Mouse (Mus musculus): ENCODE results near the gene Iqsec1. TPM values are rescaled to one million over a fixed set of nuclear protein-coding genes. Genes with fewer than 3 reads are reported as not detected.

The Iqsec1 gene
- polyA plus RNA-seq, 1 experiment from 2014 or later, result 11.6 TPM

DNA sequence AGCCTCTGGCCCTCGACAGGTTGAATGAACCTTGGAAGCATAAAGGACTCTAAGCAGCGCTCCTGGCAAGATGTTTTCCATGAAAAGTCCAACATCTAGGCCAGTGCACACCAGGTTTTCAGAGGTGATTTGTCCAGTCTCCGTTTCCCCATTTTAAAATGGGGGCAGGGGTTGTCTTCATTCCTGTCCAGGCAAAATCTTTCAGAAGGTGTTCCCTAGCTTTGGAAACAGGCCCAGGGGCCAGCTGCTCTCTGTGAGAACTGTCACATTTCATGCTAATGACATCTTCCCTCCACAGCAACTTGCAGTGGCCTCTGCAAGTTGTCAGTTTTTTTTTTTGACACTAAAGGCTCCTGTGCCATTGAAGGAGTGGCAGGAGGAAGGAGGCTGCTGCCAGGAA is 180.4 kb downstream of the Iqsec1 start:
- H3K9ac ChIP-seq, result no peak overlapping the region
- no peak for ATAC-seq (ENCODE audit: insufficient number of reproducible peaks, low FRiP score, low TSS enrichment, low read depth)
- H3K27me3 ChIP-seq, result no peaks in the 10 kb centered on the region
- H3K4me3 ChIP-seq, result no peak overlapping the region
- no peak overlapping the region for H3K4me2 ChIP-seq
- WGBS, result 55% methylated on average over 3 of the region's 3 CpGs
- H3K36me3 ChIP-seq, result no peaks in the 10 kb centered on the region
- peaks cover 36% of the 10 kb centered on the region for H3K4me1 ChIP-seq
- H3K9me3 ChIP-seq, result no peaks in the 10 kb centered on the region
- 0 out of 2 replicates have a peak overlapping the region, but pooled peaks have one; percentile 24 for H3K27ac ChIP-seq

DNA sequence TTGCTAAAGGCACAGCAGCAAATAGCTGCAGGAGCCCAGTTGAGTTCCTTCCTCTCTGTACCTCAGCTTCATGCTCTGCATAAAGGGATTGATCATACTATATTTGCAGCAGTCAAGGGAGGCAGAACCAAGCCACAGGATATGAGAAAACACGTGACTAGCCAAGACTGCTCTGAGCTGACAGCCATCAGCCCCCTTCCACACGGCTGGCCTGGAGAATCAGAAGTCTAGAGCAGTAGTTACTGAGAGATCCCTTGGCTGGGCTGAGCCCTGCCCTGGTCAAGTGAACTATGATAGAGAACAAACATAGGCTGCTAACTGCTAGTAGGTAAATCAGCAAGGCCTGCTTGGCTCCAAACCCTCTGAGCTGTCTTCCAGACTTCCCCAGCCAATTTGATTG is 180.9 kb downstream of the Iqsec1 start:
- Histone ChIP-seq H3K4me1 (peaks cover 39% of the 10 kb centered on the region), H3K4me2 (no peak overlapping the region), H3K36me3 (no peaks in the 10 kb centered on the region), H3K9me3 (no peaks in the 10 kb centered on the region), H3K4me3 (no peak overlapping the region), H3K9ac (no peak overlapping the region), H3K27ac (no peak overlapping the region), H3K27me3 (no peaks in the 10 kb centered on the region)
- ATAC-seq (ENCODE audit: insufficient number of reproducible peaks, low FRiP score, low TSS enrichment, low read depth), result no peak
- 49% methylated on average over 2 of the region's 2 CpGs for WGBS

DNA sequence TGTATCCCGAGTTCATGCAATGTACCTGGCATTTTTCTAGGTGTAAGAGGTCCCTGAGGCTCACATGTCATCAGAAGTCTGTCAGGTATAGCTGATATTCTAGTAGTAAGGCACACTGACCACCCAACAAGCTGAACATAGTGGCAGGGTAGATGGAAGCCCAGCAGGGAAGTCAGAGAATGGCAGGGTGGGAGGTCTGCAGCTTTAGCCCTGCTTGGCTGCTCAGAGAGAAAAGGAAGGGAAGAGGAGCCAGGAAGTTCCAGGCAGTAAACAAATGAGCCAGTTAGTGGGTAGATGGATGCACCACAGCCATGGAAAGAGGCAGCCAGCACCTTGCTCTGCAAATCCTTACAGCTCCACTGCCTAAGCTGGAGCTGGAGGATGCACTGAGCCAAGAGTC is 181.7 kb downstream of the Iqsec1 start:
- WGBS, result 87% methylated on average over 1 of the region's 1 CpGs
- H3K27me3 ChIP-seq, result no peaks in the 10 kb centered on the region

DNA sequence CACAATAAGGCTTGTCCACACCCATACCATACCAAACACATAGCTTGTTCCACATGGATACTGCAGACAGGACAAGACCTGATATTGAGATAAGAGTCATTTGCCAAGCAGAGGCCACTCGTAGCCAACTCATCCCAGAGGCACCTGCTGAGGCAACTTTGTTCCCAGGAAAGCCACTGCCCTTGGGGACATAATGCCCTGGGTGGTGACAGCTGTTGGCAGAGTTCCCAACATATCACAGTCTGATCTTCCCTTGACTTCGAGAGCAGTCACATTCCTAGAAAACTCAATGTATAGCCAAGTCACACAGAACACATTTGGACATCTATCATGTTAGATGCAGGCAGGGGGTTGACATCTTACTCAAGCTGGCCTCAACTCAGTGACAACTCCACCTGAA is 183.4 kb downstream of the Iqsec1 start:
- H3K27ac ChIP-seq, result no peak overlapping the region
- no peaks in the 10 kb centered on the region for H3K27me3 ChIP-seq
- H3K4me2 ChIP-seq, result no peak overlapping the region
- H3K36me3 ChIP-seq, result no peaks in the 10 kb centered on the region
- 57% methylated on average over 2 of the region's 2 CpGs for WGBS
- no peaks in the 10 kb centered on the region for H3K9me3 ChIP-seq
- H3K4me1 ChIP-seq, result peaks cover 35% of the 10 kb centered on the region
- H3K9ac ChIP-seq, result no peak overlapping the region
- ATAC-seq (ENCODE audit: insufficient number of reproducible peaks, low FRiP score, low TSS enrichment, low read depth), result no peak
- no peak overlapping the region for H3K4me3 ChIP-seq

More for the DNA sequence above, 181.7 kb downstream of the Iqsec1 start:
- Histone ChIP-seq H3K27ac (no peak overlapping the region), H3K9me3 (no peaks in the 10 kb centered on the region), H3K9ac (no peak overlapping the region), H3K4me3 (no peak overlapping the region), H3K4me1 (peaks cover 45% of the 10 kb centered on the region), H3K4me2 (no peak overlapping the region), H3K36me3 (no peaks in the 10 kb centered on the region)
- ATAC-seq (ENCODE audit: insufficient number of reproducible peaks, low FRiP score, low TSS enrichment, low read depth), result no peak

DNA sequence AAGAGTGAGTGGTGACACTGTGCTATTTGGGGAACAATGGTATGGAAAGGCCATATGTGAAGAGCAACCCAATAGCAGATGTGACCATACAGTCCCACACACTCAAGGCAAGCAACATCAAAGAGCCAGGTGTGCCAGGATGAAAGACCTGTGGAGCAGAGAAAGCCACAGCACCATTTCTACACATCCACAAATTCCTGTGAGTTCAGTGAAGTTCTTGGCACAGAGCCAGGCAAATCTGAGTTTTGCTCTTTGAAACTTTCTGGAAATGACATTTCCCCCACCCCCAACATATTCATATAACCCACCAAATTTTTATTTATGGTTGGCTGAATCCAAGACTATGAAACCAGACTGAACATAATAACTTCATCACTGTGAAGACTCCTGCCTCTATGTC is 183.8 kb downstream of the Iqsec1 start:
- H3K9ac ChIP-seq, result no peak overlapping the region
- H3K4me3 ChIP-seq, result no peak overlapping the region
- no peaks in the 10 kb centered on the region for H3K36me3 ChIP-seq
- ATAC-seq (ENCODE audit: insufficient number of reproducible peaks, low FRiP score, low TSS enrichment, low read depth), result no peak
- no peak overlapping the region for H3K4me2 ChIP-seq
- H3K27ac ChIP-seq, result peak overlapping the region; percentile 23; the same call in 1 of the 2 replicates
- no peaks in the 10 kb centered on the region for H3K9me3 ChIP-seq
- peaks cover 31% of the 10 kb centered on the region for H3K4me1 ChIP-seq
- no peaks in the 10 kb centered on the region for H3K27me3 ChIP-seq

DNA sequence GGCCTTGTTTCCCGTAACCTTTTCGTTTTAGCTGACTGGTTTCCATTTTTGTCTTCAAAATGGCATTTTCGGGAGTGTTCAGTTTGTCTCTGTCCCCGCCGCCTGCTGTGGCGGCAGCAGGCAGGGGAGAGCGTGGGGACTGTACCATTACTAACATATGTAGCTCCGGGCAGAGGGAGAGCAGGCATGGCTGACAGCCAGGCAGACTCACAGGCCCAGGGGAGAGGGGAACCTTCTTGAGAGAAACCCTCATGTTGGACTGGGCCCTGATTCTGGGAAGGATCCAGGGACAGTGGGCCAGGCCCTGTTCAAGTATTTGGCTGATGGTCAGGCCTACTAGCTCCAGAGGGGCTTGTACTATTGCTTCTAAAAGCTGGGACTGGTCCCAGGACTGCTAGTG is 185.9 kb downstream of the Iqsec1 start:
- Histone ChIP-seq H3K4me3 (no peak overlapping the region), H3K27me3 (no peaks in the 10 kb centered on the region), H3K36me3 (no peaks in the 10 kb centered on the region), H3K9me3 (no peaks in the 10 kb centered on the region), H3K4me2 (no peak overlapping the region), H3K4me1 (peaks cover 14% of the 10 kb centered on the region), H3K27ac (peak overlapping the region; percentile 43; the same call in 1 of the 2 replicates), H3K9ac (no peak overlapping the region)
- 64% methylated on average over 8 of the region's 8 CpGs for WGBS
- no peak for ATAC-seq (ENCODE audit: insufficient number of reproducible peaks, low FRiP score, low TSS enrichment, low read depth)

DNA sequence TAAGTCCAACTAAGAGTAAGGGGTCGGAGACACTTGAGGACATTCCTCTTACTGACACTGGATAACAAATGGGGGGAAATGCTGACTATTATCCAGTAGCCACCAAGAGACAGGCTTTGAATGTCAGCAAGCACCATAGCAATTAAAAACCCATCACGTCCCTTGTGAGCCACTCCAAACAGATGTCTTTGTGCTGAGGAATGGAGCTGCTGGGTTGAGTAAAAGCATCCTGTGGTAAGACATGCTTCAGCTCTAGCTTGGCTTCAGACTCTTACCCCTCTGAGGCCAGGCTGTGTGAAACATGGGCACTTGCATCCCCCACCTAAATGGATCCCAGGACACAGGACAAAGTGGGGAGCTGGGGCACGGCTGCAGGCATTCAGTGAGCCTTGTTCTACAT is 186.4 kb downstream of the Iqsec1 start:
- Histone ChIP-seq H3K4me3 (no peak overlapping the region), H3K36me3 (no peaks in the 10 kb centered on the region), H3K9ac (no peak overlapping the region), H3K9me3 (no peaks in the 10 kb centered on the region), H3K27me3 (no peaks in the 10 kb centered on the region), H3K27ac (no peak overlapping the region), H3K4me1 (peaks cover 12% of the 10 kb centered on the region), H3K4me2 (no peak overlapping the region)
- no peak for ATAC-seq (ENCODE audit: insufficient number of reproducible peaks, low FRiP score, low TSS enrichment, low read depth)
- WGBS, result 67% methylated on average over 3 of the region's 3 CpGs

DNA sequence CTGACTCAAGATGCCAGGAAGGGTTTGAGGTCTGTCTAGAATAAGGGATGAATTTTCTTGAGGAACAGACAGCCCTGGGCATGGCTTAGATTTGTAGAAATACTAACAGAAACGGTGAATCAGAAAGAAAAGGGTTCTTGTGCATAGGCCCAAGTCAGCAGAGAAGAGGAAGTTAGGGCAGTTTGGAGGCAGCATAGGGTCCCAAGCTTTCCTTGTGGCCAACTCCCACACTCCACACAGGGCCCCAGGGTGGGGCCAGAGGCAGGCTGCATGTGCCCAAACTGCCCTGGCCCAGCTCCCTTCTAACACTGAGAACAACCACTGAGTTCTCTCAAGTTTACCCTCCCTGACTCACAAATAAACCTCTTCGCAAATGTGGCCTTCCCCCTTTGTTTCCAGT is 187.7 kb downstream of the Iqsec1 start:
- no peaks in the 10 kb centered on the region for H3K27me3 ChIP-seq
- no peaks in the 10 kb centered on the region for H3K9me3 ChIP-seq
- 78% methylated on average over 2 of the region's 2 CpGs for WGBS
- no peak overlapping the region for H3K4me2 ChIP-seq
- no peaks in the 10 kb centered on the region for H3K36me3 ChIP-seq
- no peak overlapping the region for H3K4me3 ChIP-seq
- no peak overlapping the region for H3K27ac ChIP-seq
- peaks cover 12% of the 10 kb centered on the region for H3K4me1 ChIP-seq
- no peak for ATAC-seq (ENCODE audit: insufficient number of reproducible peaks, low FRiP score, low TSS enrichment, low read depth)
- H3K9ac ChIP-seq, result no peak overlapping the region

DNA sequence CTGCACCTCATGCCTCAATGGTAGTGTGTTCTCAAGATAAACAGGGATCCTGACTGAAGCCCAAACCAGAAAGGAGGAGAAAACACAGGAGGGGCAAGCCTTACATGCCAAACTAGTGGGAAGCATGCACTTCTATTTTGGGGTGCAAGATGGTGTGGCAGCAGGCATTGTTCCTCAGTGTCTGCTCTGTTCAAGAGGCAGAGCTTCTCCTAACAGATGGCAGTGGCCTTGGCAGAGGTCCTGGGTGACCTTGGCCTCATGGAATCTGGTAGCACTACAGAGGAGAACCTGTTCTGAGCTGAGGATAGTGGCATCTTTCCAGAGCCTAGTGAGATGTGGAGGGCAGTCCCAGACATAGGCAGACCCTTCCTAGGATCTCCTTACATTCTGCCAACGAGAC is 189.4 kb downstream of the Iqsec1 start:
- WGBS, result 81% methylated on average over 1 of the region's 1 CpGs
- H3K4me2 ChIP-seq, result no peak overlapping the region
- no peak for ATAC-seq (ENCODE audit: insufficient number of reproducible peaks, low FRiP score, low TSS enrichment, low read depth)
- no peak overlapping the region for H3K27ac ChIP-seq
- H3K4me3 ChIP-seq, result no peak overlapping the region
- H3K36me3 ChIP-seq, result no peaks in the 10 kb centered on the region
- peaks cover 11% of the 10 kb centered on the region for H3K4me1 ChIP-seq
- no peaks in the 10 kb centered on the region for H3K27me3 ChIP-seq
- H3K9ac ChIP-seq, result no peak overlapping the region
- no peaks in the 10 kb centered on the region for H3K9me3 ChIP-seq

DNA sequence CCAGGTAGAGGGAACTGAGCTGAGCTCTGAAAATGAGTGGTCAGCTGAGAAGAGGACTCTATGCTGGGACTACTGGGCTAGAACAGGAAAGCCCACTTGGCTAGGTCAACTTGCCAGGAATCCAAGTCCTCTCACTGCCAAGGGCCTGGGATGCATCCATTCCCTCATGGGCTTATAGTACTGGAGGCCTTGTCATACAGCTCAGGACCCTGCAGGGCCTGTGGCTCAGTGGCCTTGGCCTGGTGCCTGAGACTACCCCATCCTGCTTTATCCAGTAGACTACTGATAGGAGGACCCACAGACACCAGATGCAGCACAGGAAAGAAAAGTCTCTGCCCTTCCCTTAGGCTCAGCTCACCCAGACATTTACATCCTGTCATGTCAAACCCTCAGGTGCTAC is 190.3 kb downstream of the Iqsec1 start:
- Histone ChIP-seq H3K9me3 (no peaks in the 10 kb centered on the region), H3K36me3 (no peaks in the 10 kb centered on the region), H3K9ac (no peak overlapping the region), H3K4me3 (no peak overlapping the region), H3K4me2 (no peak overlapping the region), H3K27ac (no peak overlapping the region), H3K27me3 (no peaks in the 10 kb centered on the region), H3K4me1 (peaks cover 9% of the 10 kb centered on the region)
- ATAC-seq (ENCODE audit: insufficient number of reproducible peaks, low FRiP score, low TSS enrichment, low read depth), result no peak

DNA sequence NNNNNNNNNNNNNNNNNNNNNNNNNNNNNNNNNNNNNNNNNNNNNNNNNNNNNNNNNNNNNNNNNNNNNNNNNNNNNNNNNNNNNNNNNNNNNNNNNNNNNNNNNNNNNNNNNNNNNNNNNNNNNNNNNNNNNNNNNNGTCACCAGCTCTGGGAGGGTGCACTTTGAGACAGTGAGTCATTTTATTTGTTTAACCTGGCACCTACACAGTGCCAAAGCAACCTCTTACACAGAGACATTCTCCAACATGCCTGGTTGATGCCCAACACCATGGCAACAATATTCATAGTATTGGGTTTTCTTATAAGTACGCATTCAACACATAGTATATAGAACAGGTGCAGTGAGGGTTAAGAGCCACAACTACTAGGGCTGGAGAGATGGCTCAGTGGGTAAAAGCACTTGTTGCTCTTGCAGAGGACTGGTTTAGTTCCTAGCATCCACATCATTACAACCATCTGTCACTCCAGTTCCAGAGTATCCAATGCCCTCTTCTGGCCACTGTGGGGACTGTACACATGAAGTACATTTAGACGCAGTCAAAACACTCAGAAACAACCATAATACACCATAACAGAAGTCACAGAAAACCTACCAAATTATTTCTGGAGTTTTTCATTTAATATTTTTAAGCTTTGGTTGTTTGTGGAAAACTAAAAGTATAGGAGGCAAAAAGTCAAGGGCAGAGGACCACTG is 191.4 kb downstream of the Iqsec1 start:
- Histone ChIP-seq H3K27ac (peak overlapping the region; percentile 14; the same call in 1 of the 2 replicates), H3K4me1 (peaks cover under 1% of the 10 kb centered on the region; the same call in 1 of the 2 replicates), H3K4me3 (no peak overlapping the region), H3K27me3 (no peaks in the 10 kb centered on the region), H3K4me2 (no peak overlapping the region), H3K9ac (no peak overlapping the region), H3K36me3 (no peaks in the 10 kb centered on the region), H3K9me3 (no peaks in the 10 kb centered on the region)
- no peak for ATAC-seq (ENCODE audit: insufficient number of reproducible peaks, low FRiP score, low TSS enrichment, low read depth)
- 84% methylated on average over 2 of the region's 2 CpGs for WGBS

DNA sequence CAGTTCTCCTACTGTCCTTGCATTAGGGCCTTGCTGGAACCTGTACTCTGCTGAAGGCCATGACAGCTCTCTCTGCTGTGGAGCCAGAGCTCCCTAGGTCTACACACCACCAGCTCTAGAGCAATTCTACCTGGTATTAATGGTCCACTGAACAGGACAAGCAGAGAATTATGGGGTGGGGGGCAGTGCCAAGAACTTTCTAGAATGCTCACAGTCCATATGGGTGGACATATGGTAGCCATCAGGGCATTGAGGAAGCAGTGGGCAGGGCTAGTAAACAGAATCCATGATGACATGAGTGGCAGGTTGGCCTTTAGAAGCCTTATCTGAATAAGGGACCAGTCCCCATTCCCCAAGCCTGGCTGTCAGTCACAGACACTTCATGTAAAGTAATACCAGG is 197.6 kb downstream of the Iqsec1 start:
- no peaks in the 10 kb centered on the region for H3K9me3 ChIP-seq
- H3K9ac ChIP-seq, result no peak overlapping the region

DNA sequence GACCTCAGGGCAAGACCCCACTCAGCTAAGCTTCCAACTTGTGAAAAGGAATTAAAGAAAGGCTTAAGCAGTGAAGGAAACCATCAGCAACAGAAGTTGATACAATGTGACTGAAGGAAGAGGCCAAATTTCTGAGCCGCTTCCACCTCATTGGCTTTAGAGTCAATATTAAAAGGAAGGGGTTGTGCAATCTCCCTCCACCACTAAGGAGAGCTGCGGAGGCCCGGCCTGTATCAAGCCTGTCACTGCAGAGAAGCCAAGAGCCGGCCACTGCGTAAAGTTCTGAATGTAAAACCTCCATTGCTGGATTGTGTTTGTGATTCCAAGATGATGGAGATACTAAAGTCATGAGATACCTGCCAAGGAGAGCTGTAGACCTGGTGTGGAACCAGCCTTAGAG is 199.0 kb downstream of the Iqsec1 start:
- H3K4me2 ChIP-seq, result no peak overlapping the region
- no peaks in the 10 kb centered on the region for H3K36me3 ChIP-seq
- no peak overlapping the region for H3K9ac ChIP-seq
- H3K9me3 ChIP-seq, result no peaks in the 10 kb centered on the region
- no peak overlapping the region for H3K4me3 ChIP-seq
- no peak for ATAC-seq (ENCODE audit: insufficient number of reproducible peaks, low FRiP score, low TSS enrichment, low read depth)
- H3K27me3 ChIP-seq, result no peaks in the 10 kb centered on the region
- H3K27ac ChIP-seq, result no peak overlapping the region
- peaks cover 7% of the 10 kb centered on the region for H3K4me1 ChIP-seq
- 87% methylated on average over 5 of the region's 5 CpGs for WGBS

More for the DNA sequence above, 197.6 kb downstream of the Iqsec1 start:
- no peaks in the 10 kb centered on the region for H3K36me3 ChIP-seq
- no peak for ATAC-seq (ENCODE audit: insufficient number of reproducible peaks, low FRiP score, low TSS enrichment, low read depth)
- no peaks in the 10 kb centered on the region for H3K27me3 ChIP-seq
- H3K4me1 ChIP-seq, result peaks cover 7% of the 10 kb centered on the region
- H3K4me3 ChIP-seq, result no peak overlapping the region
- H3K27ac ChIP-seq, result no peak overlapping the region
- H3K4me2 ChIP-seq, result no peak overlapping the region
